Mouse (Mus musculus) urinary bladder, postnatal 4 days (tissue): ENCODE data around the gene Rxfp4.

Experiments
- DNase-seq, 2 experiments: peaks; one replicate each; pipeline ENCODE4 v3.0.0; 2021 to 2022; ENCODE audit warnings: low spot score in 2 of 2

Gene Rxfp4

GRCm38 (mm10) chr3:88651669-88652618 is 998 bp downstream of the Rxfp4 start:
- DNase-seq: no peak

- DNase-seq: no peak
Observed at GRCm38 (mm10) chr3:88650713-88651504, 2.0 kb downstream of the Rxfp4 start.

GRCm38 (mm10) chr3:88649967-88650366 is 3.0 kb downstream of the Rxfp4 start:
- DNase-seq: no peak

GRCm38 (mm10) chr3:88649186-88649585 is 3.8 kb downstream of the Rxfp4 start:
- DNase-seq: no peak

GRCm38 (mm10) chr3:88648452-88649168 is 4.3 kb downstream of the Rxfp4 start:
- no peak for DNase-seq

GRCm38 (mm10) chr3:88647779-88648413 is 5.0 kb downstream of the Rxfp4 start:
- no peak for DNase-seq

GRCm38 (mm10) chr3:88647076-88647475 is 5.9 kb downstream of the Rxfp4 start:
- no peak for DNase-seq

- no peak for DNase-seq
Observed at GRCm38 (mm10) chr3:88646426-88646995, 6.4 kb downstream of the Rxfp4 start.

- DNase-seq: no peak
Observed at GRCm38 (mm10) chr3:88645937-88646336, 7.0 kb downstream of the Rxfp4 start.

- no peak for DNase-seq
Observed at GRCm38 (mm10) chr3:88643078-88643477, 9.9 kb downstream of the Rxfp4 start.

- no peak for DNase-seq
Observed at GRCm38 (mm10) chr3:88640676-88641075, 12.3 kb downstream of the Rxfp4 start.

- DNase-seq: no peak
Observed at GRCm38 (mm10) chr3:88639239-88639638, 13.7 kb downstream of the Rxfp4 start.

GRCm38 (mm10) chr3:88637134-88637533 is 15.8 kb downstream of the Rxfp4 start:
- no peak for DNase-seq

GRCm38 (mm10) chr3:88636555-88636986 is 16.4 kb downstream of the Rxfp4 start:
- DNase-seq: no peak

GRCm38 (mm10) chr3:88635506-88636275 is 17.3 kb downstream of the Rxfp4 start:
- DNase-seq: no peak

GRCm38 (mm10) chr3:88633056-88633455 is 19.9 kb downstream of the Rxfp4 start:
- DNase-seq: no peak

- DNase-seq: no peak
Observed at GRCm38 (mm10) chr3:88631921-88632587, 20.9 kb downstream of the Rxfp4 start.

- no peak for DNase-seq
Observed at GRCm38 (mm10) chr3:88630849-88631341, 22.0 kb downstream of the Rxfp4 start.

- DNase-seq: no peak
Observed at GRCm38 (mm10) chr3:88630018-88630417, 22.9 kb downstream of the Rxfp4 start.

- DNase-seq: no peak
Observed at GRCm38 (mm10) chr3:88629244-88629643, 23.7 kb downstream of the Rxfp4 start.
